Mouse (Mus musculus): ENCODE measurements around the gene Cecr2.

GRCm38 (mm10) chr6:120799581-120800041 is 133.4 kb downstream of the Cecr2 start:
- no peak for TF ChIP-seq CTCF (IDR thresholded peaks at IDR 0.05; ENCODE audit: low read depth)
- TF ChIP-seq EP300 (IDR thresholded peaks at IDR 0.05; ENCODE audit: low read depth), result no peak

Data from liver, postnatal 0 days (tissue).